Mouse (Mus musculus): Measurements from ENCODE around the gene Carmil3. TPM values are rescaled to one million over a fixed set of nuclear protein-coding genes. Genes with fewer than 3 reads are reported as not detected.

Carmil3 gene
- total and polyA plus RNA-seq, 2 experiments from 2014 or later: 0.56 to 6.1 TPM

DNA sequence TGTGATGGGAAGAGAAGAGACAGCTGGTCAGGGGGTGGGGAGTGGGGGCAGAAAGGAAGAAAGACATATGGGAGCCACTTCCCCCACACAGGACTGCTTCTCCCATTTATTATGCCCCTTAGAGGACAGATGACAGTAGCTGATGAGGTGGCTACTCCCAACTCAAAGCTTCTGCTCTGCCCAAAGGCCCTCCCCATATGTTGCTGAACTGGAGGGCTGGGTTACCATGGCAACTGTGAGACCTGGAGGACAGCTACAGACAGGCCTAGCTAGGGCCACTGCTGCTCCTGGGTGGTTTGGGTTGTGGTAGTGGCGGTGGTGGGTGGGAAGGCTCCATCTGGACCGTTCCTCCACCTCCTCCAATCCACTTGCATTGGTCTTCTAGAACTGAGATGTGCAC, 28.4 kb downstream of the Carmil3 start:
- Histone ChIP-seq H3K27me3 (ENCODE audit: control insufficient read depth, insufficient read depth, low read length) (peaks cover 65% of the 10 kb centered on the region), H3K4me1 (ENCODE audit: control insufficient read depth, insufficient read depth) (no peaks in the 10 kb centered on the region), H3K9ac (replicated peaks; ENCODE audit: low read depth, low read length) (no peak overlapping the region), H3K36me3 (replicated peaks; ENCODE audit: control insufficient read depth, insufficient read depth, low read length) (no peaks in the 10 kb centered on the region), H3K4me3 (ENCODE audit: low read depth, low read length) (no peak overlapping the region), H3K4me2 (ENCODE audit: low read depth, low read length) (no peak overlapping the region), H3K9me3 (replicated peaks; ENCODE audit: control insufficient read depth, low read length) (no peaks in the 10 kb centered on the region), H3K27ac (ENCODE audit: low read depth) (no peak overlapping the region)
- TF ChIP-seq CTCF (IDR thresholded peaks at IDR 0.05; ENCODE audit: low read depth) (no peak), EP300 (IDR thresholded peaks at IDR 0.05; ENCODE audit: low read depth) (no peak)
- ATAC-seq (ENCODE audit: insufficient read depth, low read depth) (no peak; the same call in 1 of the 2 replicates), DNase-seq (ENCODE audit: low spot score) (no peak)
- 55% methylated on average over 2 of the region's 2 CpGs for WGBS

DNA sequence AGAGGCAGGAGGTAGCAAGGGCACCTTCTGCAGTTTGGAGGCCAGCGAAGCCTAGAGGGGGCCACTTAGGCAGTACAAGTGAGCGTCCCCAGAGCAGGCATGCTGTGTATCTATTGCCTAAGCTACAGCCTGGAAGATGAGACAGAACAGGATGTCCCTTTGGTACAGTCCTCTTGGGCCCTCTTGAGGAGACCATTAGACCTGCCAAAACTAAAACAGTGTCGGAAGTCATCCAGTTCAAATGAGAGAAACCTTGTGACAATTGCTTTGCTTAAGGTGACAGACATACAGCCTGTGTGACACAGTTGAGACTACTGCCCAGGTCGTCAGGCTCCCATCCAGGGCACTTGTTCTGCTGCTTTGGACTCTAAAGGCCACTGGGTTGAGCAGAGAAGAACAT, 29.2 kb downstream of the Carmil3 start:
- H3K27me3 ChIP-seq (ENCODE audit: control insufficient read depth, insufficient read depth, low read length): peaks cover 69% of the 10 kb centered on the region
- no peak for DNase-seq (ENCODE audit: low spot score)
- 58% methylated on average over 4 of the region's 4 CpGs for WGBS
- H3K4me2 ChIP-seq (ENCODE audit: low read depth, low read length): no peak overlapping the region
- H3K9ac ChIP-seq (replicated peaks; ENCODE audit: low read depth, low read length): no peak overlapping the region
- no peak for TF ChIP-seq EP300 (IDR thresholded peaks at IDR 0.05; ENCODE audit: low read depth)
- TF ChIP-seq CTCF (IDR thresholded peaks at IDR 0.05; ENCODE audit: low read depth): no peak
- no peaks in the 10 kb centered on the region for H3K9me3 ChIP-seq (replicated peaks; ENCODE audit: control insufficient read depth, low read length)
- ATAC-seq (ENCODE audit: insufficient read depth, low read depth): no peak
- no peak overlapping the region for H3K27ac ChIP-seq (ENCODE audit: low read depth)
- peaks cover 3% of the 10 kb centered on the region; the same call in 1 of the 2 replicates for H3K4me1 ChIP-seq (ENCODE audit: control insufficient read depth, insufficient read depth)
- no peak overlapping the region for H3K4me3 ChIP-seq (ENCODE audit: low read depth, low read length)
- no peaks in the 10 kb centered on the region for H3K36me3 ChIP-seq (replicated peaks; ENCODE audit: control insufficient read depth, insufficient read depth, low read length)

DNA sequence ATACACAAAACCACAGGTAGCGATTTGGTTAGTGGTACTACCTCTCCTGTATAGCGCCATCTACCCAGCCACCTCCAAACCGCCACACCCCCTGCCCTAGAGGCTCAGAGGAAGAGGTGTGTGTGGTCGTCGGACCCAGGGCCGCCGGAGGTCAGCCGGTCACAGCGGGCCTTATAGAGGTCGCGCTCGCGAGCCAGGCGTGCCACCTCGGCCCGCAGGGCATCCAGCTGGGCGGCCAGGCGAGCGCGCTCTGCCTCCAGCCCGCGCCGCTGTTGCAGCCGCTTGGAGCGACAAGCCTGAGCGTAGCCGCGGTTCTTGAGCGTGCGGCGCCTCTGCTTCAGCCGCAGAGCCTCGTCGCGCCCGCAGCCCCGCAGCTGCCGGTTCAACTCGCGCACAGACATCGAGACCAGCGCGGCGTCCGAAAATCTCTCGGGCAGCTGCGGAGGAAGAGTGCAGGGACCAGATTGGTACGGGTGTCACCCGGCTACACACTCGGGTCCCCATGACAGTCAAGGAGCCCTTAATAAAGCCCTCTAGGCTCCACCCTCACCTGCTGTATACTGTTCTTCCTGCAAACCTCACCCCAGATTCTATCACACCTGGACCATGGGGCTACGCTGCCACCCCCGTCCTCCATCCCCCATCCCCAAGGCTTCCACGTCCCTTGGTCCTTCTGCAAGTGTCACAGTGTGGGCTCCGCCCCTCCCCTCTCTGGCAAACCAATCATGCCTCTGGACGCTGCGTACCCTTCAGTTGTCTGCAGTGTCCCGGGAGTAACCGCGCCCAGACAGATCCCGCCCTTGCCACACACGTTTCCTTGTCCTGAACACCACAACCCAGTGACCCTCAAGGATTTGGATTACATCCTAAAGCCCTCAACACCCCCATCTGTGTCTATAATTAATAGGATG, 30.3 kb downstream of the Carmil3 start:
- under 1% methylated on average over 61 of the region's 61 CpGs for WGBS
- ATAC-seq (ENCODE audit: insufficient read depth, low read depth) (no peak), DNase-seq (ENCODE audit: low spot score) (no peak)
- H3K9ac ChIP-seq (replicated peaks; ENCODE audit: low read depth, low read length): no peak overlapping the region
- H3K36me3 ChIP-seq (replicated peaks; ENCODE audit: control insufficient read depth, insufficient read depth, low read length): no peaks in the 10 kb centered on the region
- H3K27me3 ChIP-seq (ENCODE audit: control insufficient read depth, insufficient read depth, low read length): peaks cover 70% of the 10 kb centered on the region
- peak overlapping the region; percentile 68 for H3K4me2 ChIP-seq (ENCODE audit: low read depth, low read length)
- no peaks in the 10 kb centered on the region for H3K9me3 ChIP-seq (replicated peaks; ENCODE audit: control insufficient read depth, low read length)
- H3K4me1 ChIP-seq (ENCODE audit: control insufficient read depth, insufficient read depth): peaks cover 10% of the 10 kb centered on the region; the same call in 1 of the 2 replicates
- TF ChIP-seq EP300 (IDR thresholded peaks at IDR 0.05; ENCODE audit: low read depth) (no peak), CTCF (IDR thresholded peaks at IDR 0.05; ENCODE audit: low read depth) (no peak)
- peak overlapping the region; percentile 44 for H3K4me3 ChIP-seq (ENCODE audit: low read depth, low read length)
- H3K27ac ChIP-seq (ENCODE audit: low read depth): no peak overlapping the region

DNA sequence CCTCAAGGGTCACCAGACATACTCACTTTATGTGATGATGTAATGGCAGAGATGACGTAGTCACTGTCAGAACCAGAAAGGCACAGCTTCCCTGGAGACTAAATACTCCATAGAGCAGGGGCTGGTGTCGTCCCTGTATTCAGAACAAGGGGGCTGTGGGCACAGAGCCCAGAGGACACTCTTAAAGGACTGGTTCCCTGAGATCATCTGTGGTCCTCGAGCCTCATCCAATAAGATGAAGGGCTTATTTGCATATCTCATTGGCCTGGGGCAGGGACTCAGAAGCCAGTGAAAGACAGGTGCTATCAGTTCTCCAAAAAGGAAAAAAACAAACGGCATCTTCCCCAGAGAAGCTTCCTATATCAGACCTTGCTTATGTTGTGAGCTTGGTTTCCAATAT, 33.6 kb downstream of the Carmil3 start:
- Histone ChIP-seq H3K27me3 (ENCODE audit: control insufficient read depth, insufficient read depth, low read length) (peaks cover 51% of the 10 kb centered on the region), H3K4me2 (ENCODE audit: low read depth, low read length) (no peak overlapping the region), H3K9me3 (replicated peaks; ENCODE audit: control insufficient read depth, low read length) (no peaks in the 10 kb centered on the region), H3K4me3 (ENCODE audit: low read depth, low read length) (no peak overlapping the region), H3K36me3 (replicated peaks; ENCODE audit: control insufficient read depth, insufficient read depth, low read length) (no peaks in the 10 kb centered on the region), H3K4me1 (ENCODE audit: control insufficient read depth, insufficient read depth) (peaks cover 10% of the 10 kb centered on the region; the same call in 1 of the 2 replicates), H3K9ac (replicated peaks; ENCODE audit: low read depth, low read length) (no peak overlapping the region), H3K27ac (ENCODE audit: low read depth) (no peak overlapping the region)
- TF ChIP-seq EP300 (IDR thresholded peaks at IDR 0.05; ENCODE audit: low read depth) (no peak), CTCF (IDR thresholded peaks at IDR 0.05; ENCODE audit: low read depth) (no peak)
- ATAC-seq (ENCODE audit: insufficient read depth, low read depth): no peak
- WGBS: 30% methylated on average over 4 of the region's 4 CpGs
- no peak for DNase-seq (ENCODE audit: low spot score)

DNA sequence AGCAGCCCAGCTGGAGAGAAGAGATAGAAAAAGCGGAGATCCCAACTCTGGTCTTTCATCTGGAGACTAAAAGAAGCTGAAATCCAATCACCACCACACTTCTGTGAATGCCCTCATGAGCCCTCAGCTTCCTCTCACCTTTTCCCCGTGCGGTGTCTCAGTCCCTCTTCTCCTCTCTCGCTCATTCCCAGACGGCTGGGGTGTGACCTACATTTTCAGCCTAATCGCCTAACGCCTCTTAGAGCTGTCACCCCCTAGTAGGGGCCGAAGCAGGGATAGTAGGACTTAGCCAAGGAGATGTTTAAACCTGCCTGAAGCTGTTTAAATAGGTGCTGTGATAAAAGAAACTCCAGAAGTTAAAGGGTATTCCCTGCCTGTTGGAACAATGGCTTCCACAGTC, 34.3 kb downstream of the Carmil3 start, which contains the start of gene Nrl:
Nrl (minus strand) TSS at position 197 of the 400 bp plus-strand sequence.
- Histone ChIP-seq H3K27ac (ENCODE audit: low read depth) (no peak within 1 kb of the TSS), H3K4me3 (ENCODE audit: low read depth, low read length) (no peak within 1 kb of the TSS), H3K9me3 (replicated peaks; ENCODE audit: control insufficient read depth, low read length) (no peaks in the 10 kb centered on the region), H3K4me2 (ENCODE audit: low read depth, low read length) (no peak within 1 kb of the TSS), H3K36me3 (replicated peaks; ENCODE audit: control insufficient read depth, insufficient read depth, low read length) (no peaks in the 10 kb centered on the region), H3K4me1 (ENCODE audit: control insufficient read depth, insufficient read depth) (peaks cover 10% of the 10 kb centered on the region; the same call in 1 of the 2 replicates), H3K27me3 (ENCODE audit: control insufficient read depth, insufficient read depth, low read length) (peaks cover 44% of the 10 kb centered on the region), H3K9ac (replicated peaks; ENCODE audit: low read depth, low read length) (no peak within 1 kb of the TSS)
- WGBS: 13% methylated on average over 8 of the region's 8 CpGs
- TF ChIP-seq EP300 (IDR thresholded peaks at IDR 0.05; ENCODE audit: low read depth) (no peak), CTCF (IDR thresholded peaks at IDR 0.05; ENCODE audit: low read depth) (no peak)
- no peak for DNase-seq (ENCODE audit: low spot score)
- no peak for ATAC-seq (ENCODE audit: insufficient read depth, low read depth)
